Mouse (Mus musculus) adrenal gland, adult 18-20 months (tissue): ENCODE results near the gene Il1r1. TPM values are rescaled to one million over a fixed set of nuclear protein-coding genes. Genes with fewer than 3 reads are reported as not detected.
A peak's percentile ranks its signal among the peaks of the same experiment; 100 is the strongest.

Experiments used
- DNase-seq, 2 experiments: peaks; one replicate each; pipeline ENCODE4 v3.0.0; 2021 to 2022; ENCODE audit warnings: low spot score in 2 of 2
- long read RNA-seq, 2 experiments: library from polyadenylated mRNA; stranded (forward); transcript quantifications; one replicate each; pipeline ENCODE4 v2.0.0; 2021
- total RNA-seq, 2 experiments: library from RNA; stranded (reverse); gene quantifications; 1 replicate in 1 of 2; 2 replicates in 1 of 2; pipeline ENCODE4 v1.2.3; 2021

The Il1r1 gene
- total RNA-seq, result 1 to 10 TPM; 3.6 to 4.3 TPM
- long read RNA-seq, experiment 1, full-length matches to known transcripts, result 1 of 3 reads
- long read RNA-seq, experiment 1, partial matches to known transcripts, result 0 of 3 reads
- long read RNA-seq, experiment 1, other reads (novel, unspliced or antisense), result 2 of 3 reads
- long read RNA-seq, experiment 2, partial matches to known transcripts, result 0 of 1 reads
- long read RNA-seq, experiment 2, other reads (novel, unspliced or antisense), result 1 of 1 reads

DNA sequence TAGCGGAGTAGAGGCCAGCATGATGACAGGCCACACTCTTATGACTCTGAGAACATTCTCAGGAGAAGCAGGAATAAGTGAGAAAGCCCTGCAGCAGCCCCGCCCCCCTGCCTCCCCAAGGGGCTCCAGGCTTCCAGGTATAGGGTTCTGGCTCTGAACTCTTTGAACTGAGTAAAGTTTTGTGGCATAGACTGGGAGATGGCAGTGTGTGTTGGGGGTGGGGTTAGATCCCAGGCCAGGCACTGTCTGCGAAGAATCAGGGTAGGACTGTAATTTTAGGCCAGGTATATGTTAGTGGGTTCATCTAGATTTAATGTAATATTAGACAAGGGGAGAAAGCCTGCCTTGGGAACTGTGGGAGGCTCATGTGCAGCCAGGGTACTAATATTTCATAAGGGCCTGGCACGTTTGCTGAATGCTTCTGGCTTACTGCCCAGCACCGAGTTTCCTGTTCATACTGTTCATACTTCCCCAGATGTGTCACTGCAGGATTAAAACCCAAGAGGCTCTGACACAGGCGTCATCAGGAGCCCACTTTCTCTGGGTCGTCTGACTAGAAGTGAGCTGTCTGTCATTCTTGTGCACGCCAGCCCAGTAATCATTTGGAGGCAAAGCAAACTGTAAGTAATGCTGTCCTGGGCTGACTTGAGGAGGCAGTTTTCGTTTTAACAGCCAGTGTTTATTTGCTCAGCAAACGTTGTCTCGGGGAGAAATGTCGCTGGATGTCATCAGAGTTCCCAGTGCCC lies at the start of gene Il1r1:
TSS of gene Il1r1 (plus strand) at position 542 of the 746 bp plus-strand sequence.
- DNase-seq, result peak; percentile 66 to 71

DNA sequence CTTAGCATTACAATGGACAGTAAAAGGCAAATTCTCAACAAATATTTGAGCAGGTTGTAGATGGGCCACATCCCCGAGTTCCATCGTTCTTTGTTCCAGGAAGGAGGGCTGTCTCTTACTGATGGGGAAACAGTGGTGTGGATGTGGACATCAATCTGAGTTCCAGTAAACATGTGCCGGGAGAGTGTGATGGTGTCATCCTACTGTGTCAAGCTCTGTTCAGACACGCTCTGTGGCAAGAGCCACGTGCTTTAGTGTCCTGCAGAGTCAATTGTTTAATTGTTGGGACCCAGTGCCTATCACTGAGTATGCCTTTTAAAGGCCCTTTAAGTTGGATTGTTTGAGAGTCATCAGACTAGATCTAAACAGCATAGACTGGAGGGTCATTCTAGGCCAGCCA lies 49.8 kb upstream of the Il1r1 start:
- no peak for DNase-seq

DNA sequence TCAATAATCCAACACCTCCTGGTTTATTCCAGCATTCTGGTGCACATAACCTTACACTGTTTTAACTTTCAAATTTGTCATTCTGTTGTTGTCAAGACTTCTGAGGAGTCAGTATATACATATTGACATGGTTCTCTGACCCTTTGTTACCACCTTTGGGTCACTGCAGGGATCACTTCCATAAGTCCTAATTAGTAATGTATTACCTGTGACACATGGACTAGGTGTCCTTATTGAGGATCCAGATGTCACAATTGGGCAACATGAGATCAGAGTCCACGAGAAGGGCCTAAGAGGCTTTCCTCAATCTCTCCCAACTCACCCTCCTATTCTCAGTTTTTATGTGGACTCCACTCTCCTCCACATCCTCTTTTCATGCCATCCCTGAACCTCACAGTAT lies 49.1 kb upstream of the Il1r1 start:
- no peak for DNase-seq

DNA sequence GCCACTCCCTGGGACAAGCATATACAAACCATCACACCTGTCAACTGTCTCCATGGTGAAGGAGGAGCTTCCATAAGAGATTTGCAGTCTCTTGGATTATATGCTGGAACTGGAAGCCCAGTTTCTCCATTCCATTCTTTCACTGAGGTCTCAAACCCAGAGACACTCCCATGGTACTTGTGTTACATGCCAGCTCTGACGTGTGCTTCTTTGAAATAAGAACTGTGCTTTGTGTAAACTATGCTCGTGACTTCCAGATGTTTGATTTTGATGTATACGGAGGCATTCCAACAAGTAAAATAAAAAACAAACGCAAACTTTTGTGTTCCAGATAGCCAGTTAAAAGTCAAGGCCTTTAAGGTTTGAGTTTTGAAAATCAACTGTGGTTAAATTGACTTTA lies 45.8 kb upstream of the Il1r1 start:
- DNase-seq, result no peak

DNA sequence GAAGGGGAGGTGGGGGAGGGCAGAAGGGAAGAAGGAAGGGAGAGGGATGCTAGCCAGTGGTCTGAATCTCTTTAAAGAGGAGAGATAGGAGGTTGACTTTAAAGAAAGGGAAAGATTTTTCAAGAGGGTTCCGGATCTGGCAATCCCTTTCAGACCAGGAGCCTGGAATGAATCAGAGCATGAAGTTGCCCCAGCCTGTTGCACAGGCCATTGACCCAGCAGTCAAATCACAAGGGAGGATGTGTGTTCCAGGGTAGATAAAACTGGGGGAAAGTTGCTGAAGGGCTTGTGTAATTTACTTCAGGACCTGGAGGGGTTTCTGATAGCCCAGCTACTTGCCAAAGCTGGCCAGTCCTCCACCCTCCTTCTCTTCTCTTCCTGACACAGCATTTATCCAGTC lies 45.4 kb upstream of the Il1r1 start:
- DNase-seq, result no peak

DNA sequence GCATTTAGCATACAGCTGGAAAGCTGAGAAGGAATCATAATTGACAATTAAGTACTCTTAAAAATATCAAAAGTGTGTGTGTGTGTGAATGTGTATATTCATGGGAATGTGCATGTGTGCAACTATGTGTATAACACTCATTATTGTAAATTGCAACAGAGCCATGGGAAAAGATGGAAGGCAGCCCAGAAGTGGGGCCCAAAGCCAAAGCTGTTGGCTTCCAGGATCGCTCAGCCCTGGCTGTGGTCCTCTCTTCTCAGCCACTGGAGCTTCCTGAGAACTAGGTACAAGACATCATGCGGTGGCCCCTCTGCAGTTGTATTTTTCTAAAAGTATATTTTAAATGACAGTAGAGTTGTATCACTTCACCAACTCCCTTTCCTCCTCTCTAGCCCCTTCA lies 44.0 kb upstream of the Il1r1 start:
- DNase-seq, result peak in 1 of 2 experiments; percentile 47

DNA sequence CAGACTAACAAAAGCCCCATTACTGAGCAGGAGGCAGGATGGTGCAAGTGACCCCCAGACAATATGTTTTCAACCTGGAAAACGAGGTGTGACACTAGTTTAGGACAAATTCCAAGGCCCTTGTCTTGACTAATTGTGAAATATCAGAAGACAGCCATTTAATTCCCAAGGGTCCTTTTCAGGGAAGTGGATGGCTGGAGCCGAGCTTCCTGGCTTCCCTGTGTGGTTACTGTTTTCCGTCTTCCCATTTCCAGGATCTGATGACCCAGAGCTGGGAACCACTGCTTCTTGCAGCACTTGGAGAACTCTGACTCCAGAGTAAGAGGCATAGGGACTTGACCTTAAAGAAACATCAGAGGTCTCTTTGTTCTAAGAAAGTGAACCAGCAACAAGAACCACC lies 43.2 kb upstream of the Il1r1 start:
- DNase-seq, result no peak

DNA sequence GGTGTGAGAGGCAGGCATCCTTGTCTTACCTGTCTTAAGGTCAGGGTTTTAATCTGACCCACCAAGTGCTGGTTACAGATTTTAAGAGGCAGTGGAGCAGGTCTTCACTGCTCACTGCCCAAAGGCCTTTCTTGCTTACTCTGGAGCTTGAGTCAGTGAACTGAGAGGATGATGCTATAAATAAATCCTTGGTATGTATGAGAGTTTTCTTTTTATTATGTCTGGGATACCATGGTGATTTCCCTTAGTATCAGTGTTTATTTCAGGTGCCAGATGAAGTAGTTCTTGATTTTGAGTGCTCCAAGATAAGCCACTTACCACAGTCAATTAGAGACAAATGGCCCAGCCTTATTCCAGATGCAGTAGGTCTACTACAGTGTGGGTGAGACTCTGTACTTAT lies 41.5 kb upstream of the Il1r1 start:
- no peak for DNase-seq

DNA sequence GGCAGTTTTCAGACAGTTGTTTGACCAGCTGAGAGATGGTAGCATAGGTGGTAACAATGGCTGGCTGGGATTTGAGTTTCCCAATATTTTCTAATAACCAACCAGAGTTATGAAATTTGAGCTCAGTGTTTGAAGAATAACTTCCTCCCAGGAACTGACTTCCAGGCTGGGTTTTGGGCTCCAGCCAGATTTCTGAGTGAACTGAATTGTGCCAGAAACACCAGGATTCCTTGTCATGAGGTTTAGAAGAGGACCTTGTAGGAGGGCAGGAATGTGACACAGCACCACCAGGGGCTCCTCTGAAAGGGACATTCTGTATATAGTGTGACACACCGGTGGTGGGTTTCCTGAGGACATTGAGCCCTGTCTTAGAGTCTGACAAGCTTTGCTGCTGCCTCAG lies 36.9 kb upstream of the Il1r1 start:
- DNase-seq, result peak; percentile 13 to 30

DNA sequence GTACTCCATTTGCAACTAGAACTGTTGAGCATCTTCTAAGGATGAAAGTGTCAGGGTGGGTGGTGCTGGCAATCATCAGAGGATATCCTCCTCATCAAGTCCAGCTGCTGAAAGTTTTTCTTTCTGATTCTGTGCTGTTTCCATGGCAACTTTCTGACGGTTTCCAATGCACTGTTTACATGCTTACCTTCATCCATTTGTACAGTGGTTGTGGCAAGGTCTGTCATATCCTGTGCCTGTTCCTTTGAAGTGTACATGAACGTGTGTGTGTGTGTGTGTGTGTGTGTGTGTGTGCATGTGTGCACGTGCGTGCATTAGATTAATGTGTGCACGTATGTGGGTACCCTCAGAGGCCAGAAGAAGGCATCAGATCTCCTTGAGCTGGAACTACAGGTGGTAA lies 34.9 kb upstream of the Il1r1 start:
- no peak for DNase-seq

DNA sequence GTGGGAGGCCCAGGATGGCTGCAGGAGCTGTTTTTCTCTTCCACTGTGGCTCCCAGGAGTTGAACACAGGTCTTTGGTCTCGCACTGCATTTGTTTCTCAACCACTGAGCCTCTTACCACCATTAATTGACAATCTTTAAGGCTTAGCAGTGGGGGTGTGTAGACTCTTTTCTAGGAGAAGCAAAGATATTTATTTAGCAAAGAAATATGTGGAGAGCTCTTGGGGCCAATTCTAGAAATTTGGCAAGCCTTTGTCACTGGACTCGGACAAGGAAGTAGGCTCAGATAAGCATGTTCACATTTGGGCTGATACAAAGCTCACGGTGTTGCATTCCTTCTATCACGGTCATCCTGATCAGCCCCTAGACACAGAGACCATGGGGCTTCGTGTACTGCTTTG lies 34.0 kb upstream of the Il1r1 start:
- DNase-seq, result no peak

DNA sequence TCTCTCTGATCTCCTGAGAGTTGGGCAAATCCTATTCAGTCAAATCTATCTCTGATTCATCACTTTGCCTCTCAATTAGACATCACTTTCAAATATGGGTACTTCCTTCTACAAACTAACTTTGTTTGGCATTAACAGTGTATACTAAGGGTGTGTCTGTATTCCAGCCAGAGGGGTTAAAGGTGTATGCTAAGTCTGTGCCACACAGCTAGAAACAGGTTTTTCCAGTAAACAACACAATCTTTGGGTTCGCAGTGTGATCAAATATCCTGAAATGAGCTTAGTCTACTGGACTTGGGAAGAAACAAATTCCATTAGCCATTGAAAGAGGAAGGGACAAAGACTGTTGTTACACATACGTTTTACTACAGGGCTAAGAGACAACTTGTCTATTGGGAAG lies 30.6 kb upstream of the Il1r1 start:
- DNase-seq, result no peak

DNA sequence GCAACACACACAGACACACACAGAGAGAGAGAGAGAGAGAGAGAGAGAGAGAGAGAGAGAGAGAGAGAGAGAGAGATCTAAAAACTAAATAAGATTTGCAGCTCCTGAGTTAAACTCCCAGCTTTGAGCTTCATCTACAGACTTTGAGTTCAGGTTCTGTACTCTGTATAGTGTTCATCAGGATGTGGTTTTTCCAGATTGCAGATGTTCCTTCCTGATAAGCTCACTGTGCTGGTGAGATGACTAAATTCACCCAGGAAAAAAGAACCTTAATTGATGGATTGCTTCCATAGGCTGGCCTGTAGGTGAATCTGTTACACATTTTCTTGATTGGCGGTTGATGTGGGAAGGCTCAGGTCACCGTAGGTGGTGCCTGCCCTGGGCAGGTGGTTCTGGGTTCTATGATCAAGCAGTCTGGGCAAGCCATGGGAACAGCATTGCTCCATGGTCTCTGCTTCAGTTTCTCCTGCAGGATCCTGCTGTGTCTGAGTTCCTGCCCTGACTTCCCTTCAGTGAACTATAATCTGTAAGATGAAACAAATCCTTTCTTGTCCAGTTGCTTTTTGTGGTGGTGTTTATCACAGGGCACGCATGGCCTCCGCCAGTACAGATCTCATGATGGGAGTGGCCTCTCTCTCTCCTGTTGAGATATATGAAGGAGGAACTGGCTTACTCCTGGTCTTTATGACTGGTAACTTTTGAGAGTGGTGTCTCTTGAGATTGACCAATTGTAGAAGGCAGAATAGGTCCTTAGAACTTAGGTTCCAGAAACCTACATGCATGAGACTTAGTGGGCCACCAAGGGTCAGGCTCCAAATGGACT lies 11.3 kb upstream of the Il1r1 start:
- no peak for DNase-seq

DNA sequence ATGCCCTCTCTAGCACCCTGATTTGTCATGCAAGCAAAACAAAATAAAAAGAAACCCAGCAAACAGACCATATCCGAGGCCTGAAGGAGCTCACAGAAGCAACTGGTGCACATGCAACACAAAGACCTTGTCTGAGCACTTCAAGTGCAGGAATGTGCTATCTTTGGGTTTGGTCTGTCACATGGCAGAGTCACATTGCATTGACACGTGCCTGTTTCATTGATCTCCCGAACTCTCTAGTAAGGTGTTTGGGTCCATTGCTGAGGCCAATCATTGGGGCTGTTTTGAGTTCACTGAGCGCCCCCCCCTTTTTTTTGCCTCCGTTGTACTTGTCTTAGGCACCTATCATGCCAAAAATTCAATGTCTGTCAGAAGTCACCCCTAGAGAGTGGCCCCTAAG lies 7.4 kb upstream of the Il1r1 start:
- no peak for DNase-seq

DNA sequence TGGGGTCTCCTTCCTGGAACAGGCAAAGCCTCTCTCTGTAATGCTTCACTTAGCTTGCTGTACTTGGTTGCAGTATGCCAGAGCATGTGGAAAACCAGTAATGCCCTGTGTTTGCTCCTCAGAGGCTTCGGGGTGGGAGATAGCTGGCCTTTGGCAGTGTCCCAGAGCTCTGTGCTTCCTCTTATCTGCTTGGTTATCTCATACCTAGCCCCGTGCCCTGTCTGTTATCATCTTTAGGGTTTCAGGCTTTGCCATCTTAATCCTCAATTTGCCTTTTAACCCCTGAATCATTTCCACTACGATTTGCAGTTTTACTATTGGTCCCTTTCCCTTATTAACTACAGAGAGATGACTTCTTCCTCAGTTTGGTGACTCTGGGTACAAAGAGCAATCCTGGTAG lies 6.3 kb upstream of the Il1r1 start:
- no peak for DNase-seq

DNA sequence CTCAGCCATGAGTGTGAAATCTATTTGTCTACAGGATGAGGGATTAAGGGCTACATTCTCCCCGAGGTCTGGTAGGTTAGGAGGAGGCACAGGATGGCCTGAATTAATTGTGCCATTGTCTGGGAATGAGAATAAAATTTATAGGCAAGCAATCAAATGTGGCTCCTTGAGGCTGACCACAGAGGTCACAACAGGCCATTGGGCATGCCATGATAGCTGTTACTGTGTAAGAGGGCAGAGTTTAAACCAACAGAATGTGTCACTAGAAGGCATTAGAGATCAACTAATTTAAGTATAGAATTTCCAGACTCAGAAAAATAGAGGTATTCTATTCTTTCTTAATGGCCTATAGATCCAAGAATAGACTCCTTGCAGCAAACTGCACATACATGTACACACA lies 4.3 kb upstream of the Il1r1 start:
- no peak for DNase-seq

DNA sequence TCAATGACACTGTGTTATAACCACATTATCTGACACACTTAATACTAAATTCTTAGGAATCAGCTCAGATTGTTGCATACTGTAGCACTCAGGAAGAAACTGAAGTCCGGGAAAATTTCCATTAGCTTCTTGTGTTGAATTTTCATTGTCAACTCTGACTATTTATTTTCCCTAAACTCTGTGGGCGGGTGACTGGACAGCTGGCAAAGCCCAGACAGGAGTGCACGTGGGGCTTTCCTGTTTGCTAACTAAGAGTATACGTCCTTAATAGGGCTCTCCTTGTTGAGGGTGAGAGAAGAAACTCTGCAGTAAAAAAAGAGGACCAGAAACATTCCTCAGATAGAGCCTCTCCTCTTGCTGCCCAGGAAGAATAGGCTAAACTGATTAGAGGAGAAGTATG lies 3.0 kb upstream of the Il1r1 start:
- DNase-seq, result no peak

DNA sequence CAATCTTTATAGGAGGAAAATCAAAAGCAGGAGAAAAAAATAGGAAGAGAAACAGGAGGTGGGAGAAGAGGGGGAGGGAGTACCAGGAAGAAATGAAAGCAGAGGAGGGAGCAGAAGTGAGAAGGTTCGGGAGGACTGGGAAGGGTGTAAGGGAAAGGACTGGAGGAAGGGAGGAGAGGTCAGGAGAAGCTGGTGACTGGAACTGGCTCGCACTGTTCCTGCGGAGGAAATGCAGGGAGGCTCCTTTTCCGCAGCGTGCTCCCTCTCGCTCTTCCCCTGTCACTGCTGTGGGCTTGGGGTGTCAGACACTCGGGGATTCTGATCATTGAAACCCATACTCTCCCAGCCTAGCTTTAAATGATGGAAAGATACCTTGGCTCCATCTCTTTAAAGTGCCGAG lies 2.2 kb upstream of the Il1r1 start:
- no peak for DNase-seq

DNA sequence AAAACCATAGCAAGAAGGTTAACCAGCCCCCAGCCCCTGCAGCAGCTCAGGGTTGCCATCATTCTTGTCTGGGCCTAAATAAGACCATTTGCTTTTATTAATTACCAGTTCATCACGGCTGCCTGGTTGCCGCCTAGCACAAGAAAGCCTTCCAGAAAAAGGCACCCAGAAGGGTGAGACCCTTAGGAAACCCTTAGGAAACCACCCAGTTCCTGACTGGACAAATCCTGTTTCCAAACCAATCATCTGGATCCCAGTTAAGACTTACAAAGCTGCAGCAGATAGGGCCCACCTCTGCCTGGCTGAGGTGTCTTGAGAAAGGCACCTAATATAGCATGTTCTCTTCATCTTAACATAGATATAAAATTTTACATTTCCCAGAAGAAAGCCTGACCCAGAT lies 1.3 kb upstream of the Il1r1 start:
- no peak for DNase-seq

DNA sequence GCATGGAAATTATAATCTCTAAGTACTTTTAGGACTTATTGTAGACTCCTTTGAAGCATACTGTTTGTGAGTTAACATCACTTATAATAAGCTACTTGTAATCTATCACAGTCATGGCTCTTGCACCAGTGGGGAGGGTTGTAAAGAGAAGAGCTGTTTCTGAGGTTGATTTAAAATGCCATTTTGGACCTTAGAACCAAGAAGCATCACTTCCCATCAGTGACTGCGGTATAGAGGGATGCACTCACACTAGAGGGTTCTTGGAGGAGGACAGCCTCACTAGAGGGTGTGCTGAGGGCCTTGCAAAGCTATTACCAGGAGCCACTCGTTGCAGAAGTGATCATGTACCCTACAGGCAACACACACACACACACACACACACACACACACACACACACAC lies 700 bp downstream of the Il1r1 start:
- DNase-seq, result no peak

DNA sequence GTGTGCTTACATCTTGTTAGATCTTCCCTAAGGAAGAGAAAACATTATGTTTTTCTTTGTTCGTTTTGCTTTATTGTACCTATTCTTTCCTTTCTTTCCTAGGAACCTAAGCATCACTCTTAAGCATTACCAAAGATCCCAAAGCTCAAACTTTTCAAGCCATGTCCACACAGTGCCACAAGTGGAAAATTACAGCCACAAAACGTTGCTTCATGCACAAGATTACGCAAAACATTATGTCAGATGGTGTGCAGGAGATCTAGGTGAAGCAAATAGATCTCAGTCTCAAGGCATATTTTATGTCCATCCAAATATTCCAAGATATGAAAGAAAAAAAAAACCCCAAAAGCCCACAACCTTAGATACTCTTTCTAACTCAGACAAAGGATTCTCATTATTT lies 4.2 kb downstream of the Il1r1 start:
- no peak for DNase-seq

DNA sequence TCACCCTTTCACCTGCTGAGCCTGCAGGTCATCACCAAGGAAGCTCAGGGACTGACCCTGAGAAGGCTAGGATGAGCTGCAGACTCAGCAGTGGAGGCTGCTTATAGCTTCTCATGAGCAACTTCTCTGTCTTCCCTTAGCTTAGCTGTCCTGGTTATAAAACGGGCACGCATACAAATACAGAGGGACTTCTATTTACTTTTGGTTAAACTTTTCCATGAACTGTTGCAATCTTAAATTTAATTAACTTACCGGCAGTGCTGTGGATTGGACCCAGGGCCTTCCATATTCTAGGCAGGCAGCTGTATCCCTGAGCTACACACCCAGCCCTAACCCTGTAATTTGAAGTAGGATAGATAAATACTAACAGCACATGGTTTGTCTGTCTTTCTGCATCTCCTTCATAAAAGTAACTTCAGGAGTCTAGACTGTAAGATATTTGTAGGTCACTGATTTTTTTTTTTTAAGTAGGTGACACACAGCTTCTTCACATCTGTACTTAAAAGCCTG lies 4.9 kb downstream of the Il1r1 start:
- DNase-seq, result no peak
